Mouse (Mus musculus) kidney, adult 11 months (tissue): ENCODE measurements at regions not wholly inside any gene's neighbourhood (a gene's known extent, or its start where the extent isn't known, plus 50 kb on each side); places are given as distances from the start of the nearest gene placed in this dataset.

Experiments
- DNase-seq: peaks from one replicate; pipeline ENCODE4 v3.0.0; 2022

DNA sequence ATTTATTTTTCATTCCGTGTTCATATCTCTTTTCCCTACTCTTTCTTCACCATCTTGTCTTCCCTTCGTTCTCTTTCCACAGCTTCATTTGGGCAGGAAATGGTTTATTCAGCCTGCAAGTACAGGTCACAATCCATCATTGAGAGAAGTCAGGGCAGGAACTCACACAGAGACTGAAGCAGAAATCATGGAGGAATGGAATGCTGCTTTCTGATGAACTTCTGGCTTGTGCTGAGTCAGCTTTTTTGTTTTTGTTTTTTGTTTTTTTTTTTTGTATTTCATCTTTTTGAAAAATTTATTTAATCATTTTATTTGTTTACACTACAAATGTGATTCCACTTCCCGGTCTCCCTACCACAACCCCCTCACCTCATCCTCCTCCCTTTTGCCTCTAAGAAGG lies 51.2 kb upstream of the Suclg2 start:
- DNase-seq = no peak

DNA sequence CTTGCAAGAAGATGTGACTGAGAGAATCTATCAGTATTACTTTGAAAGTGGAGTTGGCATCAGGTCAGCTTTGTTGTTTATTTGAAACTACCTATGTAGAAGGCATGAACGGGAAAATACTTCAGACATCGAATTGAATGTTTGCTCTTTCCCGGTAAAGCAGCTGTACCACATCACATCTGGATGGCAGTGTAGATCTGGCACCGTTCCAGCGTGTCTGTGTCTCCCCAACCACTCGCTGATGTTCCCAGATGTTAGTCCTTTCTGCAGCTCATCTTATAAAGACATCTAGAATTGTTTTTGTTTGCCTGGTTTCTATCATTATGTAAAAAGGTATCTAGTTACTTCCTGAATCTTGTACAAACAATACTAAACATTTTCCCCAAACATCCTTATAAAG lies 83.1 kb upstream of the Suclg2 start:
- DNase-seq = no peak

DNA sequence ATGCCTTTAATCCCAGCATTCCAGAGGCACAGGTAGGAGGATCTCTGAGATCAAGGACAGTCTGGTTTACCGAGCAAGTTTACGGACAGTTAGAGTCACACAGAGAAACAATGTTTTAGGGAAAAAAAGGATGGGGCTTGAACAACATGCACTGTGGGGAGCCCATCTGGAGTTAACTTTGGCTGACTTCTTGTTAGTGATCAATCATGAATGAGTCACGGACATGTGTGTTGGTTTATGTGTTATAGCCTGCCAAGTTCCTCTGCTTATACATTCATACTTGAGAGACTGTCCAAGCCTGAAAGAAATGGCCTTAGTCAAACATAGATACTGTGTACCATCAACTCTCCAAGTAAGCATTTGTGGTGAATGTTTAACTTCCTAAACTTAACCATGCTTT lies 122.9 kb upstream of the Suclg2 start:
- no peak for DNase-seq

DNA sequence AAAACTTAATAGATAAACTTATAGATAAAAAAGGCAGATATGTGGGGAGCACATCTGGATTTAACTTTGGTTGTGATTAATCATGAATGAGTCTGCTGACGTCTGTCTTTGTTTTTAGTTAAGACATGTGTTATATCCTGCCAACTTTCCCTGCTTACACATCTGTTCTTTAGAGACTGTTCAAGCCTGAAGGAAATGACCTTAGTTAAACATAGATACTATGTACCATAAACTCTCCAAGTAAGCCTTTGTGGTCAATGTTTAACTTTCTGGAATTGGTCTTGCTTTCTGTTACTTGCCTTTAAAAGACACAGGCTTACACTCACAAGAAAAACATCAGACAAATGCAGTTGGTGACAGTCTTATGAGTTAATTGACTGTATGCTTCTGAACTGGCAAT lies 127.9 kb upstream of the Suclg2 start:
- DNase-seq = no peak

DNA sequence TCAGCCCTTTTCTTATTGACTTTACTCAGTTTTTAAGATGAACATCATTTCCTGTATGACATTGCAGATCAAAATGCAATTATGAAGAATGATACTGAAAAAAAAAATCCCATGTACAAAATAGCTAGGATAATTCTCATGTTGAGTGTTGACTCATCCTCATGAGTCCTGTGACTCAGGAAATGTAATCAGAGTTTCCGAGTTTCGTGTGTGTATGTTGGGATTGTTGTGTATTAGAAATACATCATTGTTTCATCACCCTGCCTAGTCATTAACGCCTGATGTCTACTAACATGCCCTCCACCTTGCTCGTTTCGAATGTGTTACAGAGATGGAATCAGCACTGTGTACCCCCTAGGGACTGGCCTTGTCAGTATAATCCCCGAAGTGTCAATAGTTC lies 156.9 kb upstream of the Suclg2 start:
- DNase-seq = no peak

DNA sequence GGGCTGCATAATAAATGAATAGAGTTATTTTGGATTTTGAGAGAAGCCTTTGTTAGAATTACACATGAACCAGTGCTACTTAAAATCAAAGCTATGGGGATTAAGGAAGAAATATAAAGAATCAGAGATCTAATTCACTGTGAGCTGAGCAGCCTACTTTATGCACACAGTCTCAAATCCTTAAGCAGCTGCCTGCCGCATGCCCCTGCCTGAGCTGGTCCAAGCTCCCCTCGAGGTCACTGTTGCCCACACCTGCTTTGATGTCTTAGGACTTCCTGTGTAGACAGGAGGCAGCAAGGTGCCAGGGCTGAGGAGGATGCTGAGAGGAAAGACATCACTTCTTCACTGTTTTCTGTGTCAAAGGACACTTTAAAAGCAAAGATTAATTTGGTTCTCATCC lies 157.7 kb upstream of the Suclg2 start:
- DNase-seq = no peak

DNA sequence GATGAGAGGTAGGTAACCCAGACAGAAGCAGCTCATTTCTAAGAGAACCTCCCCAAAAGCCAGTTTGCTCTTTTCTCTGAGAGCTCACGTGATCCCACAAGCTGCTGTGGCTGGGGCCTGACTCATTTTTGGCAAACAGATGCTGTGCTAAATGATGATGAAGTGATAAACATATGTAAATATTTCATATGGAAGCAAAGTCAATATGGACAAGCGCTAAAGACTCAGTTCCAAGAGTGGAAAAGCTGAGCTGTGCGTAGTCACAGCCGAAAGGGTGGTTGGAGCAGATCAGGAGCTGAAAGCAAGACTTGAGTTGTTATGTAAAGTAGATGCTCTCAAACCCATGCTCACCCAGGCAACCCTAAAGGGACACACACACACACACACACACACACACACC lies 168.0 kb upstream of the Suclg2 start:
- no peak for DNase-seq

DNA sequence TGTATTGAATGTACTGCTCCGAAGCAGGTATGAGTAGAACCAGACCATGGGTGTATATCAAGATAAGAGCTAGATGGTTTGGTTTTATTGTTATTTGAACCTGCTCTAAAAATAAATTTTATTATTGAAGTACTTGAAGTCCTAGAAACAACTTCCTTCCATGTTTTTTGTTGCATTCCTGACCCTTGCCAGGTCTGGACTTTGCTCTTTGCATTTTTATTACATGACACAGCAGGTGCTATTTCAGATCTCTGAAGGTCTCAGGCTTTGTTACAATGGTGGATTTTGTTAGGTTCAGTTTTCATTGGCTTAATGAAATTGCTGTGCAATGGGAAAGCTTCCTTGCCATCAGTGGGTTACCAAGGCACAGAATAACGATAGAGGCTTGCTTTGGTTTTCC lies 184.0 kb upstream of the Suclg2 start:
- DNase-seq = no peak

DNA sequence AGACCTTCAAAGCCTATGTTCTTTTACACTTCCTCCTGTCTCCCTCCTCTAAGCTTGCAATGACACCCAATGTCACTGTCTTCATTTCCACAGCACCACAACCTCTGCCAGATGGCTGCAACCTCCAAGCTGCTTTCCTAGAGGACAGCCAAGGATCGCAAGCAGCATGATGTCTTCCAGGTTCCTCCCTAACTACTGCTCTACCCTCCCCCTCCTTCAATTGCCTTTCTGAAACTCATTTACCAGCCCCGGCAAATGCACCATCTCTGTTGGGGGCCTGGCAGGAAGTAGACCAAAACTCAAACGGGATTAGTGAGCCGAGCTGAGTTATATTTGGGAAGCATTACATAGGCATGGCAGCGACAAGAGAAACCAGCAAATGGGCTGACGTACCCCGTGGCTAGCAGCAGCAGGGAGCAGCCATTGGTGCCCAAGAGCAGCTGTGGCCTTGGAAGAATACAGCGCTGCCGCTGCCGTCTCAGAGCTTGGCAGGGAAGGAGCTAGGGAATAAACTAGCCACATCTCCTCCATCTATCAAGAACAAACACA lies 185.6 kb upstream of the Suclg2 start:
- DNase-seq = no peak

DNA sequence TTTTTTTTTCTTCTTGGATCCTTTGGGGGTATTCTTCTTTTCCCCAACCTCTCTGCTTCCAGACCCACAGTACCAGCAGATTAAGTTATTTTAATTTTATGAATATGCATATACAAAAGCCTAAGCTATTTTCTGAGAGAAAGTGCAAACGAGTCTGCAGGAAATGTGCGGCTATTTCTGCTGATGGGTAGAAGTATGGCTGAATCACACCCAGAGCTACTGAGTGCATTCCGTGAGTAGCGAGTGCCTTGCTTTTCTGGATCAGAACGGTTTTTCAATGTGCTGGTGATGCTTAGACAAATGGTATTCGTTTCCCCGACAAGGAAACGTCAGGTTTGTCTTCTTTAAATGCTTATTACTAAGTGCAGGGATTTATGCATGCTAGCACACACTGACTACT lies 186.5 kb upstream of the Suclg2 start:
- DNase-seq = no peak

DNA sequence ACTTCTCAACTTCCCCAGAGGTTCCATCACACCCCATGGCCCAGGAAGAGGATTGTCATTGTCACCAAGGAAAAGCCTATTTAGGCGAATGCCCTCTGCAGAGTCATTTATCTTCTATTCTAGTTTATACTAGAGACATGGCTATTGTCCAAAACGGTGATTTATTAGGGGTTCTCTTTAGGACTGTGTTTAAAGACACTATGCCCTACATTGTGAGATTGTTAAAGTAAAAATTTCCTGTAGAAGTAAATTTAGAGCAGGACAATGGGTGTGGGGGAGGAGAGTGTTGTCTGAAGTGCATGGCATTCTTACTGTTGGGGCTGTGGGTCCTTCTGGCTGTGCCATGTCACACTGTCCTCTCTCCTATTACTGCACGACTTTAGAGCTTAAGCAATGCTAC lies 191.2 kb upstream of the Fam19a1 start:
- no peak for DNase-seq

DNA sequence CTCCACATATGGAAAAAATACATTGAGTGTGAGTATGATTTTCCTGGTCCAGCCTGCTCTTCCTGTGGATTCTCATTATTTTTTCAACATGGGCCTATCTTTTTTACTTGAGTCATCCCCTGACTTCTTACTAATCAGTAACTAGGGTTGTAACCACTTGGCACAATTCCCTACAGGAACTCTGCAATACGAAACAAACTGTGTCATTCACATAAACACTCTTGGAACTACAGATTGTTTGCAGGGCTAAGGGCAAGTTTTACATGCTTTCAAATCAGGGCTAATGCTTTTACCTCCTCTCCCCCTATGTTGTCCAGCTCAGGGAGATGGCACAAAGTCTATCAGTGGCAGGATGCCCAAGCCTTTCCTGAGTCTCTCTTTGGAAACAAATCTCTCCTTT lies 178.4 kb upstream of the Fam19a1 start:
- peak; percentile 6 for DNase-seq

DNA sequence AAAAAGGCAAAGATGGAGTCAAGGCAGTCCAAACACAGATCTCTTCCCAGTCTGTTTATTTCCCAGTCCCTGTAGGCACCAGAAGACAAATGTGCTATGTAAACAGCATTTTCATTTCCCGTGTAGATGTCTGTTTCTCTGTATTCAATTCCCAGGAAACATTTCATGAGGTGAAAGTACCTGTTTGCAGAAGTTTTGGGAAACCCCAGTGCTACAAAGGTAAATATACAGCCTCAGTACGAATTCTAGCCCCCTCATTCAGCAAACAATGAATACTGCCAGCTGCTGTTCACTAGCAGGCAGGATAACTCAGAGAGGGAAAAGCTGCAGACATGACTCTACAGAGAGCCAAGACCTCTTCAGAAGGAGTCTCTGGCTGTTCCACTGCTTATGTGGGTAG lies 176.4 kb upstream of the Fam19a1 start:
- no peak for DNase-seq

DNA sequence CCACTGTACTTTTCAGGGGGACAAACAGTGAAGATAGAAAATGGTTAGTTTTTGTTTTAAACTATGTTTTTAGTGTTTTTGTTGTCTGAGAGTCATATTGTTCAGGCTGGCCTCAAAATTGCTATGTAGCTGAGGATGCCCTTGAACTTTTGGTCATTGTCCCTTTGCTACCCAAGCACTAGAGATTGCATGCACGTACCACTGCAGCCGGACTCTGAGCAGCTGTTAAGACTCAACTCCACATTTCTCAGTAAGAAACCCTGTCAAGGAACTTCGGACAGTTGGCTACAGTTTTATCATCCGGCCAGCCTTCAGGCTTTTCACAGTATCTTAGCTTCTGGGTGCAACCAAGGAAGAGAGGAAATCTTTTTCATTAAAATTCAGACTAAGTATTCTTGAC lies 173.9 kb upstream of the Fam19a1 start:
- no peak for DNase-seq

DNA sequence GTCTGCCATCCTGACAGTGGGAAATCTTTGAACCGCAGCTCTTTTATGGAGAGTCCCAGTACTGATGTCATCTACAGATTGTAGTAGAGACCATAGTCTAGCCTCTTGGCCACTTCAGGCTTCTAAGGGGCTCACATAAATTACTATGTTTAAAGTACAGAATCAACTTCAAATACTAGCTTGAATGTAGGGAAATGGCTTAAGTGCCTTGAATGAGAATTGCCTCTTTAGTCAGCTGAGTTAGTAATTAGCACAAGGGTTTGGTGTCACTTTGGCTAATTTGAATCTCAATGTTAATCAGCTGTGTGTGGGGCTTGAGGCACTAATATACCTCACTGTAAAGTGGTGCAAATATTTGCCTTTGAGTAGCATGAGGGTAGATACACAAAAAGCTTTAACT lies 152.2 kb upstream of the Fam19a1 start:
- no peak for DNase-seq

DNA sequence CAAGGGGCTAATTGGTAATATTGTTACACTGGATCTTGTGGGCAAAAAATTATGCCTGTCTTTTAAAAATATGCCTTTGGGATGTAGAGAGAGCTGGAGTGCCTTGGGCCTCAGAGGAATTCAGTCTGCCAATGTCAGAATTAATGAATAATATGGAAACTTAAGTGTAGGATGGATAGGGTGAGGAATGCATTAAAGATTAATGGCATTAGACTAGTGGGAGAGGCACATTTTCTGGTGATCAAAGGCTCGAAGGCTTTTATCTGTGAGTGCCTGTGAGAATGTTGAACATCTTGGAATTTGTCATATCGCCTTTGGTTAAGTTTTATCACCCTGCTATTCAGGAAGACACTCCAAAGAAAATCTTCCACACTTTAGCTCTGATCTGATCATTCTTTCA lies 146.7 kb upstream of the Fam19a1 start:
- no peak for DNase-seq

DNA sequence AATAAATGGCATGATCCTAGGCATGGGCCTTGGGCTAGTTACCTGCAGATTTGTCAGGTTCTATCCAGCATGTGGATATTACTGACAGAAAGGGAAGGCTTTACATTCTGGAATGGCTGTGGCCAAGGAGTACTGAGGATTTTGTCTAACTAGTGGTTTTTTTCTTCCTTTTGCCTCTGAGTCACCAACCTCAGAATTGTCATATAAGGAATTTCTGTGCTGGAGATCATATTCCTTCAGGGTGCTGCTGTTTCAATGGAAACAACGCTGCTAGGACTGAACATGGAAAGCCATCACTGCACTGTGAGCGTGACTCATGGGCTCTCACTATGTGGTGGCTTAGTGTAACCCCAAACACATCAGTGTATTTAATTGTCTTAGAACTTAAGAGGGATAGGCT lies 137.0 kb upstream of the Fam19a1 start:
- DNase-seq = no peak

DNA sequence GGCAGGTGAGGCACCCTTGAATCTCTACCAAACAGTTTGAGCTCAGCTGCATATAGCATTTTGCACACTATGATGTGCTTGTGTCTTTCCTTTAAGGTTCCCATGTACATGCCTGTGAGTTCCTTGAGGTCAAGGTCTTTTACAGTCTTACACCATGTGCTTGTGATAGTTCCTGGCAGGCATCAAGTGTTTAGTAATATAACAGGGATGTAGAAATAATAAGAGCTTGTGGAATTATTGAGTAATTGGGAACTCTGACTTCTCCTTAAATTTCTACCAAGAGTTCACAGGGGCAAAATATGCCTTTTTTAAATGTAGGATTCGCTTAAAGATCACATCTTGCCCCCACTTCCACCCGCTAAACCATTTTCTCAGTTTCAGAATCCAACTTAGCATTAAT lies 115.9 kb upstream of the Fam19a1 start:
- no peak for DNase-seq

DNA sequence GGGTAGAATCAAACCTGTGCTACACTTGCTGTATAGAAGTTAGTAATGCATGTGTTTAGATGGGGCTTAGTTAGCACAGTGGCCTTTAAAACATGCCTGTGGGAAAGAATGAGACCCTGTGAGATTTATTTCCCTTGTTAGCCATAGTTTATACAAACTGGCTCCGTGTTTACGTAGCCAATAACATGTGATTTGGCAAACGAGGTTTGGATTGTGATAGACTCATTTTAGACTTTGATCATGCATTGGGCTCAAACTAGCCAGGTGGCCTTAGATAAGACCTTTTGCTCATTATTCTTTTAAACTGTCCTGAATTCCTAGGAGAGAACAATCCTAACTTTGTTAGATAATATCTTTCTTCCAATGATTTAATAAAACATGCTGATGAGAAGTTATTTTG lies 115.2 kb upstream of the Fam19a1 start:
- no peak for DNase-seq

DNA sequence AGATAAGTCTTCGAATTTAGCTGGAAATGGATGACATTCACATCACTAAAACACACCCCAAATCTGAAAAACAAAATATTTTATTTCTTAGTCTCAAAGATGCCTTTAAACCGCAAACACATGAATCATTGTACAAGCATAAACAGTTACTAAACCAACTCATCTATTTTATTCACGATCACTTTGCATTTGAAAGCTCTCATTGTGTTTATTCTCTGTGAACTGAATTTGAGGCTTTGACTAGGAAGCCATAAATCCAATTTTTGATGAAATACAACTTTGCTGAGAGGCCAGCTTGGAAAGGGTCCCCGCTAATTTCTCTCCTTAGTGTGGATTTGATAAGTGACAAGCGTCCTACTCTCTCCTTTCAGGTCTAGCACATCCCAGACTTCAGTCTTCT lies 113.5 kb upstream of the Fam19a1 start:
- no peak for DNase-seq

DNA sequence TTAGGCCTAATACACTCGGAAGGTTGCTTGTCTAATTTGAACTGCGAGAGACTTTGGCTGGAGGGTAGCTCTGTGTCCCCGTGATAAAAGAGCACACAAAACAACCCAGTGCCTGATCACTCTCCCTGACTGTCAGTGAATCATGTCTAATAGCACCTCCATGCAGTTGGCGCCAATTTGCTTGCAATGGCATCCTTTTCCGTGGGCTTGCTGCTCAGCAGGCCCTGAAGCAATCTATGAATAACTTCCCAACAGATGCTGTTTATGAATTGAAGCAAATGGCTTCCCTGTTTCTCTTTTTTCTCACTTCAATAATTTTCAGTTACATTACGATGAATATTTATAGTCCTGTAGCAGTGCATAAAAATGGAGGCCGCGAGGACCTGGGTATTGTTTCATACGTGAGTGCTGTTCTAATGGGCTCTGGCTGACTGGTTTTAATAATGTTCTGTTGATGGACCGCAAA lies 112.9 kb upstream of the Fam19a1 start:
- DNase-seq = no peak

DNA sequence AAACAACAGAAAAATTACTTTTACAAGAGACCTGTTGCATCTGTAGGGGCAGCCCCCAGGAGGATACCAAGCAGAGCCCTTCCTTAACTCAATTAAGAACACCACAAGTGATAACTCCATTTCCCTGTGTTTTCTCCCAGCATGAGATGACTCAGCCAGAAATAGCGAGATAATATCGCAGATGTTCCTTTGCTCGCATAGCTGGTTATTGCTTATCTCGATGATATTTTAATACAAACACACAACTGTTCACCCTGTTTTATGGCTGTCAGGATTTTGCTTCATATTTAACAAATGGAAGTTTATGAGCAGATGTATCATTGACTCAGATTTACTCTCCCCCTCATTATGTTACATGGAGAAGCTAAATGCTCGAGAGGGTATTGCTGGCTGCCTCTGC lies 101.7 kb upstream of the Fam19a1 start:
- DNase-seq = no peak

DNA sequence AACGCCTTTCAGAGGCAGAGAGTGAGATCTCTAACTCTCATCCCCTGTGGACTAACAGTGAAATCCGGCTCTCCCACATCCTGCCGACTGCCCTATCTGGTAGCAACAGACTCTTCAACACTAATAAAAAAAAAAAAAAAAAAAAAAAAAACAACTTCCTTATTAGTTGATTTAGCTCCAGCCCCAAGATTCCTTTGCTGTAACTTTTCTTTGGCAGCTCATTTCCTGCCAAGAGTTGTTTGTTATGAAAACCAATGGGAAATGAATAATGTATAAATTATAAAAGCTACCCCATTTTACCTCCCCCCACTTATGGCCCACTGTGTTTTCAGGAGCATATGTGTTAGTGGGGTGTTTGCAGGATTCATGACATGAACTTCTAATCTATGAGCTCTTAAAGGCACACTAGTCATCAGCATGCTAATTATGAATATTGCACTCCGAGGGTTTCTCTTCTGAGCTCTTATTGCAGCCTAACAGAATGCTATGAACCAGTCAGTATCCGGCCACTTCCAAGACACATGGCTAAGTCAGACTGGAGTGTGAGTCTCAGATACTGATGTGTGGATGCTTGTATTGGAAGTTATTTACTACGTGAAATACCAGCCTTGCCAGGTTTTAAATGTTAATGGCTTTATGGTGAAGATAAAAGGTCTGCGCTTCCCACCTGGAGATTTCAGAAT lies 84.8 kb upstream of the Fam19a1 start:
- DNase-seq = no peak

DNA sequence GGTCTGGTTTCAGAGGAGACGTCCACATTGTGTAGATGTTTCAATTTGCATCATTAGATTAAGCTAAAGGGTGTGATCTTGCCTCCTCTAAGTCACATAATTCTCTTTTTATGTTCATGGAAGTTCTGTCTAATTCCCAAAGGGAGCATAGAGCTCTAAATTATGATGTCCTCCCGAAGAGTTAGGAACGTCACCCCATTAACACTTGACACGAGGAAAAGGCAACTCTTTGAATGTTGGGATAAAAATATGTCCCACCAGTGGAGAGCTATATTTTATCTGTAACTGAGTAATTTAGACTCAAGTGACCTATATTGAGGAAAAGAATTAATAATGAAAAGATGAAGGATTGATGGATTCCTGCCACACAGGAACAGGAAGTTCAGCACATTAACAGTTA lies 69.2 kb upstream of the Fam19a1 start:
- DNase-seq = no peak

DNA sequence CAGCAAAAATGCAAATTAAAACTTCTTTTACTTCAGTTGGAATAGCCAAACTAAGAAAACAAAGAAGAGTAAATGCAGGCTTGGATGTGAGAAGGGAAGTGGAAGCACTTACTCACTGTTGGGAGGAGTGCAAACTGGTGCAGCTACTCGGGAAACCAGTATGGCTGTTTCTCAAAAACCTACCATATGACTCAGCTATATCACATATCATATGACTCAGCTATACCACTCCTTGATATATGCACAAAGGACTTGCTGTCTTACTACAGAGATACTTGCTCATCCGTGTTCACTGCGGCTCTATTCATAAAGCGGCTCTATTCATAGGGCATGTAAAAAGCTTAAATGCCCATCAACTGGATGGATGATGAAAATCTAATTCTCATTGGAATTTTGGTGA lies 59.5 kb upstream of the Fam19a1 start:
- no peak for DNase-seq
